Mouse (Mus musculus) heart, postnatal 25 days (tissue): ENCODE measurements around the gene Nkx2-5. TPM values are rescaled to one million over a fixed set of nuclear protein-coding genes. Genes with fewer than 3 reads are reported as not detected.
A peak's percentile ranks its signal among the peaks of the same experiment; 100 is the strongest.

Source experiments
- DNase-seq: peaks from one replicate; pipeline ENCODE4 v3.0.0; 2022; ENCODE audit warnings: low spot score
- intact Hi-C: fragments of 180-260 bp; cut with DNase I; formaldehyde crosslinking; loops from one replicate; pipeline ENCODE4 v1.15.1; 2025
- total RNA-seq, 2 experiments: library from RNA; stranded (reverse); gene quantifications; 2 replicates each; pipeline ENCODE4 v1.2.3; 2021

The Nkx2-5 gene
- total RNA-seq, 2 experiments from 2014 or later, result 79.5 to 91.8 TPM

GRCm38 (mm10) chr17:26794744-26795143 lies 50.1 kb downstream of the Nkx2-5 start:
- DNase-seq, result peak; percentile 8
- intact Hi-C loops, result loop anchor here (2.0 to 5.0 kb wide), 2 partner anchors 38 to 92 kb away; no protein-coding TSS in a partner anchor

GRCm38 (mm10) chr17:26793068-26793765 lies 51.6 kb downstream of the Nkx2-5 start:
- intact Hi-C loops, result no loop called here
- no peak for DNase-seq

GRCm38 (mm10) chr17:26792096-26792495 lies 52.7 kb downstream of the Nkx2-5 start:
- DNase-seq, result peak; percentile 49
- intact Hi-C loops, result no loop called here

GRCm38 (mm10) chr17:26791580-26791979 lies 53.2 kb downstream of the Nkx2-5 start:
- intact Hi-C loops, result no loop called here
- no peak for DNase-seq

GRCm38 (mm10) chr17:26790269-26791214 lies 54.3 kb downstream of the Nkx2-5 start:
- intact Hi-C loops, result no loop called here
- DNase-seq, result no peak

GRCm38 (mm10) chr17:26789460-26790268 lies 55.1 kb downstream of the Nkx2-5 start:
- intact Hi-C loops, result no loop called here
- no peak for DNase-seq

GRCm38 (mm10) chr17:26788986-26789385 lies 55.8 kb downstream of the Nkx2-5 start:
- DNase-seq, result no peak
- intact Hi-C loops, result no loop called here

Other genes starting within 250 kb of the Nkx2-5 start
- gene Atp6v0e, start 181.8 kb downstream of the Nkx2-5 start, total RNA-seq, result 10 to 100 TPM; 64.5 to 66.4 TPM
- gene Crebrf, start 129.4 kb downstream of the Nkx2-5 start, total RNA-seq, result 10 to 100 TPM; 65.4 to 72.4 TPM
- gene Bnip1, start 63.9 kb downstream of the Nkx2-5 start, total RNA-seq, result 10 to 100 TPM; 26.3 to 28.3 TPM
- gene Kifc5b, start 72.1 kb upstream of the Nkx2-5 start, total RNA-seq, result under 1 TPM; 0.44 to 0.48 TPM
- gene Phf1, start 88.0 kb upstream of the Nkx2-5 start, total RNA-seq, result 10 to 100 TPM; 10.8 to 12.3 TPM
- 10 to 100 TPM; 91.4 to 92.5 TPM for gene Cuta, start 94.6 kb upstream of the Nkx2-5 start, total RNA-seq
- 1 to 10 TPM; 5.3 to 5.5 TPM for gene Syngap1, start 96.2 kb upstream of the Nkx2-5 start, total RNA-seq
- gene Zbtb9, start 128.2 kb upstream of the Nkx2-5 start, total RNA-seq, result 1 to 10 TPM; 2.9 to 3.8 TPM
- 10 to 100 TPM; 18.2 to 24.2 TPM for gene Bak1, start 184.0 kb upstream of the Nkx2-5 start, total RNA-seq
- gene Itpr3, start 212.3 kb upstream of the Nkx2-5 start, total RNA-seq, result 1 to 10 TPM; 4.6 to 6.8 TPM